Mouse (Mus musculus): ENCODE measurements at regions not wholly inside any gene's neighbourhood (a gene's known extent, or its start where the extent isn't known, plus 50 kb on each side); places are given as distances from the start of the nearest gene placed in this dataset.

DNA sequence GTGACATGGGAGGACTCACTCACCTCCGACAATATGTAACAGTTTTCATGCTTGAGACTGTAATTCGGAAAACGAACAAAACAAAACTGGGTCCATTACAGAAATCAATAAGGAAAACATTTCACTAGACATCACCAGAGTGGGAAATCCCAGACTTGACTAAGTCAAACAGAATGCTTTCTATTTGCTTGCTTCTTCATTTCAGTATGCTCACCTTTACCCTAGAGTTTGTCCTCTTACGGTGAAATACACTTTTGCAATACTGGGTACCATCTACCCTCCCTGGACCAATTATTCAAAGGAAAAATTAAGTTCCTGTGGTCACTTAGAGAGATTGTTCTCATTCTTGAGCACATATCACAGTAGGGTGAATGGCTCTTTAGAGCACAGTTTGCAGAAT, 613.4 kb upstream of the 4930412O13Rik start:
- ATAC-seq (ENCODE audit: insufficient number of reproducible peaks, low FRiP score): no peak
- H3K4me3 ChIP-seq: no peak overlapping the region
- H3K9ac ChIP-seq: no peak overlapping the region
- H3K36me3 ChIP-seq: no peaks in the 10 kb centered on the region
- no peaks in the 10 kb centered on the region for H3K27me3 ChIP-seq (replicated peaks)
- 92% methylated on average over 4 of the region's 4 CpGs for WGBS
- H3K9me3 ChIP-seq (replicated peaks): no peaks in the 10 kb centered on the region
- H3K4me1 ChIP-seq (replicated peaks): no peaks in the 10 kb centered on the region
- no peak overlapping the region for H3K4me2 ChIP-seq
- no peak overlapping the region for H3K27ac ChIP-seq (ENCODE audit: poor library complexity, severe bottlenecking)

DNA sequence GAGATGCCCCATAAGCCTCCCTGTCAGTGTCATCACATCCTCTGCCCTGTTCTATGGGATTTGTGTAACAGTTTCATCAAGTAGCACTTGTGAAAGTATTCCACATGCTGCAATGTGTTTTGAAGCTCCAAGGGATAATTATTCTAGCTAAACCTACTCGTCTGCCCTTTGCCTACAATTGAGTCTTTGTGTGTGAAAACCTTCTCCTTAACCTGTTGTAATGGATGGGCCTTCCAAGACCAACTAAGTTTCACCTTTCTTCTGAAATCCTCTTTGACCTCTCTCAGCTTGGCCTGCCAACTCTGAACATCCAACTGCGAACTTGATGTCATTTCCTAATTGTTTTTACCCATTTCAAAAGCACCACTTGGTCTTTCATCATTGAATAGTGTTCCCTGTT, 597.6 kb upstream of the 4930412O13Rik start:
- no peak for ATAC-seq (ENCODE audit: insufficient number of reproducible peaks, low FRiP score)
- Histone ChIP-seq H3K27ac (ENCODE audit: poor library complexity, severe bottlenecking) (no peak overlapping the region), H3K4me2 (no peak overlapping the region), H3K9me3 (replicated peaks) (no peaks in the 10 kb centered on the region), H3K4me1 (replicated peaks) (no peaks in the 10 kb centered on the region), H3K27me3 (replicated peaks) (no peaks in the 10 kb centered on the region), H3K36me3 (no peaks in the 10 kb centered on the region), H3K9ac (no peak overlapping the region), H3K4me3 (no peak overlapping the region)
- WGBS: 71% methylated on average over 2 of the region's 2 CpGs

DNA sequence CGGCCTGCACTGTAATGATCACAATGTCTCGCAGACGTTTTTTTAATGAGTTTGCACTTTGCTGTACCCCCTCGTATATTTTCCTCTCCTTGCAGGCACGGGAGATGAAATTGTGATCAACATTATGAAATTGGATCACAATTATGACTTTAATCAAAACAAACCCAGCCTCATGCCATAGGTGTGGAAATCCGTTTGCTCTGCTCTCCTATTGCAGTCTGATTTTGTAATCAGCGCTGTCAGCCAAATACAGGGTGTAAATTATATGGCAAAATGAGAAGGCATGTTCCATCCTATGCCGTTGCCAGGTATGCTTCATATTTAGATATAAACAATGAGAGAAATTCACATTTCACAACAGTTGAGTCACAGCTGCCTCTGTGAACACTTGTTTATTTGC, 595.3 kb upstream of the 4930412O13Rik start:
- H3K9me3 ChIP-seq (replicated peaks): no peaks in the 10 kb centered on the region
- H3K4me2 ChIP-seq: no peak overlapping the region
- no peaks in the 10 kb centered on the region for H3K4me1 ChIP-seq (replicated peaks)
- ATAC-seq (ENCODE audit: insufficient number of reproducible peaks, low FRiP score): no peak
- H3K36me3 ChIP-seq: no peaks in the 10 kb centered on the region
- no peak overlapping the region for H3K27ac ChIP-seq (ENCODE audit: poor library complexity, severe bottlenecking)
- H3K4me3 ChIP-seq: no peak overlapping the region
- no peak overlapping the region for H3K9ac ChIP-seq
- 79% methylated on average over 8 of the region's 8 CpGs for WGBS
- no peaks in the 10 kb centered on the region for H3K27me3 ChIP-seq (replicated peaks)

DNA sequence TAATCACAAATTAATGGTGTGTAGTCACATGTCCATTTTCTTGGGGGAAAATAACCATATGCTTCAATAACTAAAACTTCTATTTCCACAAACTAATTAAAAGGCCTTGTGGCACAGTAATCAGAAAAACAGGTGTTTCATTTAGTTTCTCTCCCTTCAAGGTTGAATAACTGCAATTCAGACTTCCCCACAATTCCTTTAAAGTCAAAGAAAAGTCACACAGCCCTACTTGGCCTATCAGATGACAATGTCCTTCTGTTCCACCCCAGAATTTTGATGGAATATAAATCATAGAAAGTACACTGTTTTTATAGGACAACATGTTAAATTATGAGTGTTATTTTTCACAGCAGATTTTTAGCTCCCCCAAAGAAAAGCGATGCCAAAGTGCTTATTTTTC, 594.0 kb upstream of the 4930412O13Rik start:
- 89% methylated on average over 1 of the region's 1 CpGs for WGBS
- Histone ChIP-seq H3K9ac (no peak overlapping the region), H3K27me3 (replicated peaks) (no peaks in the 10 kb centered on the region), H3K36me3 (no peaks in the 10 kb centered on the region), H3K4me1 (replicated peaks) (no peaks in the 10 kb centered on the region), H3K27ac (ENCODE audit: poor library complexity, severe bottlenecking) (no peak overlapping the region), H3K9me3 (replicated peaks) (no peaks in the 10 kb centered on the region), H3K4me3 (no peak overlapping the region), H3K4me2 (no peak overlapping the region)
- no peak for ATAC-seq (ENCODE audit: insufficient number of reproducible peaks, low FRiP score)

DNA sequence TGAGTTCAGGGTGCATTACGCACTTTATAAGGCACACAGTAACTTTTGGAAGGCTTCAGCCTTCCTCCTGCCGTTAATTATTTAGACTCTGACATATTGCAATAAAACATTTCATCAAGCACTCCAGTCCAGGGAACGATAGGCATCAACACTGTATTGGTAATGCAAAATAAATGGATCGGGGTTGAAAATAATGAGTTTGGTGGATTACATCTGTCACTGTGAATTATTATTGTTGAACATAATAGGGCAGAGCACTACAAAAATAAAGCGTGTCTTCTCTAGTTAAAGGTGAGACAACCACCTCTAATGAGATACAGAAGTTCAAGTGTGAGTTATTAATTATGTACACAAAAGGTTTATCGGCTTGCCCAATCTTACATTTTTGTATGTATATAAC, 593.4 kb upstream of the 4930412O13Rik start:
- H3K4me3 ChIP-seq: no peak overlapping the region

DNA sequence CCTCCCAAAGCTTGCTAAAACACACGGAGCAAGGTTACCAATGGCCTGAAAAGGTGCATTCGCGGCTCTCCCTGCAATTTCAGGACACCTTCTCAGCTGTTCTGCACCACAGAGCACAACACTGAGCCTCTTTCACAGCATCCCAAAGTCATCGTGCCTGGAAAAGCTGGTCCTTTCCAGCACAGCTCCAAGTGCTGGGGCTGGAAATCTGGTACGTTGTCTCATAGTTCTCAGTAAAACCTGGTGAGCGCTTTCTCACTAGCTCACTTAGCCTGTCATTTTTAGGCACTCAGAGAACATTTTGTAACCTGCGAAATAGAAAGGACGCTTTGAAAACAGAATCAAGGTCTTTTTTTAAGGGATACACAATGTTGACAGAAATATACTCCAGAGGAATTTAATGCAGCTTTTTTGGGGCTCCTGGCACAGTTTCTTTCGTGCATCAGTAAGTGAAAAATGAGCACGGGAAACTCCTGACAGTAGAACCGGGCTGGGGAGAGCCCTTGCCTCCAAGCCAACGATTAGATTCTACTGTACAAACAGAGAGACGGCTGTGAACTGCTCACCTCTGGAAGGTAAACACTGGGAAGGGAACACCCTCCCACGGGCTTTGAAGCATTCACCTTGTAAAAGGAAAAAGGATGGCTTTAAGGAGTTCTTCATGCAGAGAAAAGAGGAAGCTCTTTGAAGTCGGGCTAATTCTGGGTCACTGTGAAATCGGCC, 549.3 kb upstream of the 4930412O13Rik start:
- no peak for ATAC-seq (ENCODE audit: insufficient number of reproducible peaks, low FRiP score)
- Histone ChIP-seq H3K4me2 (no peak overlapping the region), H3K4me3 (no peak overlapping the region), H3K4me1 (replicated peaks) (no peaks in the 10 kb centered on the region), H3K36me3 (no peaks in the 10 kb centered on the region), H3K9ac (no peak overlapping the region), H3K27me3 (replicated peaks) (no peaks in the 10 kb centered on the region), H3K27ac (ENCODE audit: poor library complexity, severe bottlenecking) (no peak overlapping the region), H3K9me3 (replicated peaks) (no peaks in the 10 kb centered on the region)
- 61% methylated on average over 16 of the region's 16 CpGs for WGBS

More for the DNA sequence above, 593.4 kb upstream of the 4930412O13Rik start:
- Histone ChIP-seq H3K9ac (no peak overlapping the region), H3K27ac (ENCODE audit: poor library complexity, severe bottlenecking) (no peak overlapping the region), H3K36me3 (no peaks in the 10 kb centered on the region), H3K27me3 (replicated peaks) (no peaks in the 10 kb centered on the region), H3K4me1 (replicated peaks) (no peaks in the 10 kb centered on the region), H3K9me3 (replicated peaks) (no peaks in the 10 kb centered on the region), H3K4me2 (no peak overlapping the region)
- WGBS: 83% methylated on average over 6 of the region's 6 CpGs
- no peak for ATAC-seq (ENCODE audit: insufficient number of reproducible peaks, low FRiP score)

DNA sequence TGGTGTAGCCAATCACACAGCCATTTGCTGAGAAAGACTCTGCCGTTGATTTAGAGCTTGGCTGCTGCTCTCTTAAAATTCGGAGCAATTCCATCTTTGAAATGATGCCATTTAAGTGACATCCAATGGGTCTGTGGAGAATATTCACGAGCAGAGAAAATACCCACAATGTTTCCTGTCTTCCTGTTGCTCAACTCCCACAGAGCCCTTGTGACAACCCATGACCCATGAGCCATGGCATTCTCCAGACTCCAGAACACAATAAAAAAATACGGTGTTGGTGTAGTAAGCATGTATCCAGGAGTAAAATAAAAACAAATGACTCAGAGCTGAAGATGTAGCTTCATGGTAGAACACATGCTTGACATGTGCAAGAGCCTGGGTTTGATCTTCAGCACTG, 532.1 kb upstream of the 4930412O13Rik start:
- WGBS: 63% methylated on average over 4 of the region's 4 CpGs
- Histone ChIP-seq H3K4me1 (replicated peaks) (no peaks in the 10 kb centered on the region), H3K27ac (ENCODE audit: poor library complexity, severe bottlenecking) (no peak overlapping the region), H3K36me3 (no peaks in the 10 kb centered on the region), H3K4me3 (no peak overlapping the region), H3K4me2 (no peak overlapping the region), H3K9me3 (replicated peaks) (no peaks in the 10 kb centered on the region), H3K27me3 (replicated peaks) (no peaks in the 10 kb centered on the region), H3K9ac (no peak overlapping the region)
- ATAC-seq (ENCODE audit: insufficient number of reproducible peaks, low FRiP score): no peak

DNA sequence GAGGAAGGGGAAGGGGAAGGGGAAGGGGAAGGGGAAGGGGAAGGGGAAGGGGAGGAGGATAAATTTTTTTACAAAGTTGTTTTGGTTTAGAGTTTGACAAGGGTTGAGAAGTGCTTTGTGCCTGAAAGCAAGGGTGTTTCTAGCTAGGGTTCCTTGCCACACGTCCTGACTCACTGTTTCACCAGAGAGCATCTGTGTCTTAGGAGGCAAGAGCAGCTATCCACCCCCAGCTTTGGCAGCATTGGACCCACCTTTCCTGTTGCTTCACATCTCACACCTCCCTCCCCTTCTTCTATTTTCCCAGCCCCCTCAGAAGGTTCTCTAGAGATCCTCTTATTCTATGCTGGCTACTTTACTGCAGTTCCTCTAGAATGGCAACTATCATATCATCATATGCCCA, 531.1 kb upstream of the 4930412O13Rik start:
- H3K4me3 ChIP-seq: no peak overlapping the region
- no peak overlapping the region for H3K27ac ChIP-seq (ENCODE audit: poor library complexity, severe bottlenecking)
- 17% methylated on average over 1 of the region's 1 CpGs for WGBS
- ATAC-seq (ENCODE audit: insufficient number of reproducible peaks, low FRiP score): no peak
- no peaks in the 10 kb centered on the region for H3K9me3 ChIP-seq (replicated peaks)
- H3K27me3 ChIP-seq (replicated peaks): no peaks in the 10 kb centered on the region
- no peak overlapping the region for H3K4me2 ChIP-seq
- H3K36me3 ChIP-seq: no peaks in the 10 kb centered on the region
- no peaks in the 10 kb centered on the region for H3K4me1 ChIP-seq (replicated peaks)
- H3K9ac ChIP-seq: no peak overlapping the region

DNA sequence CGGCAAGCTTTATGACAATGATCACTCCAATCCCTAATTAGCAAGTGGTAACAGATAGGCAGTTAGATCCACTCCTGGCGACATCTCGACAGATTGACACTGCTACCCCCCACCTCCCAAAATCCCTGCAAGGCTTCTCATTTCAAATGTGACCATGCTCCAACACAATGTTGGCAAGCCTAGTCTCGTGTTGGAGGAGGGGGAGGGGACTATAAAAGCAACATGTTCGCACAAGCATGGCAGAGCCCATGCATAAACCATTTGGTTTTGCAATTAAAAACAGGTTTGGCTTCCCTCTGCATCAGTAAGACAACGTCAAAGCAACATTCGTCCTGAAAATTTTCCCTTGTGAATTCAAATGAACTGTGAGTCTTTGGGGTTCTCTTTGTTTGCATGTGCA, 528.9 kb upstream of the 4930412O13Rik start:
- Histone ChIP-seq H3K9me3 (replicated peaks) (no peaks in the 10 kb centered on the region), H3K9ac (no peak overlapping the region), H3K4me3 (no peak overlapping the region), H3K4me1 (replicated peaks) (no peaks in the 10 kb centered on the region), H3K4me2 (no peak overlapping the region), H3K36me3 (no peaks in the 10 kb centered on the region), H3K27ac (ENCODE audit: poor library complexity, severe bottlenecking) (no peak overlapping the region), H3K27me3 (replicated peaks) (no peaks in the 10 kb centered on the region)
- ATAC-seq (ENCODE audit: insufficient number of reproducible peaks, low FRiP score): no peak
- WGBS: 58% methylated on average over 7 of the region's 7 CpGs

DNA sequence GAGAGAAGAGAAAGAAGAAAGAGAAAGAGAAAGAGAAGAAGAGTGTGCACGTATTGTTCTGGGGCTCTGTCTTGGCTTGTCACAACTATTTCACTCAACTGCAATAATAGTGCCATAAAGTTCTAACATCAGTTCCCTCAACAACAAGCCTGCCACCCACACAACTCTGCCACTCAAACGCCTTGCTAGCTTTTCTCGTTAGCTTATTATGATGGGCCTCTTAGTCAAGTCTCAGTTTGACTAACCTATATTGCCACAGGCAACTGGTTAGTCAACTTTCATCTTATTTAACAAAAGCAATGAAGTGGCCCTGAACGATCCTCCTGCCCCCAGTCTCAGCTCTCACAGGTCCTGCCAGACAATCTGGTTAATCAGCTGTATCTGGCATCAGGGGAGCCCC, 521.0 kb upstream of the 4930412O13Rik start:
- no peaks in the 10 kb centered on the region for H3K4me1 ChIP-seq (replicated peaks)
- H3K27ac ChIP-seq (ENCODE audit: poor library complexity, severe bottlenecking): no peak overlapping the region
- no peaks in the 10 kb centered on the region for H3K9me3 ChIP-seq (replicated peaks)
- H3K27me3 ChIP-seq (replicated peaks): no peaks in the 10 kb centered on the region
- H3K36me3 ChIP-seq: no peaks in the 10 kb centered on the region
- no peak overlapping the region for H3K9ac ChIP-seq
- no peak for ATAC-seq (ENCODE audit: insufficient number of reproducible peaks, low FRiP score)
- H3K4me2 ChIP-seq: no peak overlapping the region
- no peak overlapping the region for H3K4me3 ChIP-seq
- 73% methylated on average over 4 of the region's 4 CpGs for WGBS

DNA sequence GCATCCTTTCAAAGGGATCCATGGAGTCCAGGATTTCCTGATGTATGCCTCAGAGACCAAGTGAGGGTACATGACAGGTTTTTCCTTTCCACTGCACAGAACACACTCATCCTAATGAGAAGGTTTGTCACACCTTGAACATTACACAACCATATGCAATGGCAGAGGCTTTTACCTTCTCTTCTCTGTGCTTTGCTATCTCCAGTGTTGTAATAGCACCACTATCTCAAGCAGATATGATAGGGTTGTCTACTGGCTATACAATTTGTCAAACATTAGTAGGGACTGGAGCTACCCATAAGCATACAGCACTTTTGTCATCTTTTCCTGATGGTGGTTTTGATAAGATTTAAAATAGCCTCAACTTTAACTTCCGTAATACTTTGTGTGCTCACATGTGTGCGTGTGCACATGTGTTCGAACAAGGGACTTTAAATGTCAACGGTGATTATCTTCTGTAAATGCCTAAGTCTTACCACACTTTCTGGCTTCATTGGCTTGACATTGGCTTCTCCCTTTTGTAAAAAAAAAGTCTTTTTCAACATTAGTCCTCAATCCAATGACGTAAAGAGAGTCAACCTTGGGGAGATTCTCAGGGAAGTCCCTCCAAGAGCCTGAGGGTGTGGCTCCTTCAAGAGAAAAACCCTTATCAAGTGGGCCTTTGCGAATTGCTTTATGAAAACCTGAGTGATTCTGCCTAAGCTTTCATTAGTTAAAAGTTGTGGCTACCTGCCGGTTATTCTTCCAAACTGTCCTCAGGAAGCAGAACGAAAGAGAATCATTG, 513.1 kb upstream of the 4930412O13Rik start:
- 82% methylated on average over 8 of the region's 8 CpGs for WGBS
- Histone ChIP-seq H3K4me1 (replicated peaks) (no peaks in the 10 kb centered on the region), H3K9me3 (replicated peaks) (no peaks in the 10 kb centered on the region), H3K36me3 (no peaks in the 10 kb centered on the region), H3K4me3 (no peak overlapping the region), H3K9ac (no peak overlapping the region), H3K27me3 (replicated peaks) (no peaks in the 10 kb centered on the region), H3K27ac (ENCODE audit: poor library complexity, severe bottlenecking) (no peak overlapping the region), H3K4me2 (no peak overlapping the region)
- no peak for ATAC-seq (ENCODE audit: insufficient number of reproducible peaks, low FRiP score)

Measured in heart, embryonic 12.5 days (tissue).